Mouse (Mus musculus): Measurements from ENCODE around the gene Cavin1. TPM values are rescaled to one million over a fixed set of nuclear protein-coding genes. Genes with fewer than 3 reads are reported as not detected.
"Not testable (repeated sequence)": the region's sequence is repeated elsewhere in the genome, so short reads cannot be mapped to it uniquely, and the experiment has no call there.

The Cavin1 gene
- polyA plus RNA-seq, 1 experiment = 27.0 TPM

DNA sequence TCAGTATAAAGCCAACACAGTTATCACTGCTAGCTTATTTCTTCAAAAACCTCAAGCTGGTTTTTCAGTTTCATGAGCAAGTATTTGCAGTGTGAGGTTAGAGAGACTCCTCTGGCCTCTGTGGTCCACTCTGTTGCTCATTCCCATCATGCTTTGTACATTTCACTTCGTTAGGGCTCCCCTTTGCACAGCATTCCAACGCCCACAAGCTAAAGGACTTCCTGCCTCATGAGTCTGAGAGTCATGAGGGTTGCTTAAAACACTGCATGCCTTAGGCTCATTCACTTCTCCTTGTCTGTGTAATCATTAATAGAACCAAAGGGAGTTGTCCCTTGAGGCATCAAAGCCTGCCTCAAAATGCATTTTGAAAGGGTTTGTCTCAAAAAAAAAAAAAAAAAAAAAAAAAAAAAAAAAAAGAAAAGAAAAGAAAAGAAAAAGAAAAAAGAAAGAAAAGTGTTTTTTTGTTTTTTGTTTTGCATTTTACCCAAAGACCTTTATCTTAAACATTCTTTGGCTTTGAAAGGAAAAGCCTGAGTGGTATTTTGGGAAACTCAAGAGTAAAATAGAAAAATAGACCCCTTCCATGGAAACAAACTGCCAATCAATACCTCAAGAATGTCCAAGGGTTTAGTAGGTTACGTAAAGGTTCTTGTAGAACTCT, 32.5 kb upstream of the Cavin1 start:
- Histone ChIP-seq H3K27me3 (ENCODE audit: control insufficient read depth, insufficient read depth, low read length) (no peaks in the 10 kb centered on the region), H3K4me3 (ENCODE audit: extremely low read depth, insufficient read depth, insufficient read length) (no peak overlapping the region), H3K36me3 (ENCODE audit: control insufficient read depth, insufficient read depth, low read length) (no peaks in the 10 kb centered on the region), H3K4me1 (ENCODE audit: control insufficient read depth, insufficient read depth, insufficient read length) (peaks cover 20% of the 10 kb centered on the region), H3K27ac (ENCODE audit: insufficient read depth, low read length) (no peak overlapping the region)
- no peak for TF ChIP-seq CTCF (IDR thresholded peaks at IDR 0.05; ENCODE audit: extremely low read depth, insufficient read depth, insufficient read length, insufficient replicate concordance)
- no peak for TF ChIP-seq POLR2A (IDR thresholded peaks at IDR 0.05; ENCODE audit: low read depth, low read length)
- WGBS = 32% methylated on average over 3 of the region's 3 CpGs
- DNase-seq (ENCODE audit: low read depth in 1 of 2, low spot score in 2 of 2) = no peak

- WGBS = 37% methylated on average over 6 of the region's 6 CpGs
- H3K36me3 ChIP-seq (ENCODE audit: control insufficient read depth, insufficient read depth, low read length); H3K27me3 ChIP-seq (ENCODE audit: control insufficient read depth, insufficient read depth, low read length); DNase-seq (ENCODE audit: low read depth in 1 of 2, low spot score in 2 of 2); H3K27ac ChIP-seq (ENCODE audit: insufficient read depth, low read length); H3K4me3 ChIP-seq (ENCODE audit: extremely low read depth, insufficient read depth, insufficient read length): not testable (repeated sequence)
- peaks cover 20% of the 10 kb centered on the region for H3K4me1 ChIP-seq (ENCODE audit: control insufficient read depth, insufficient read depth, insufficient read length)
Measured at GRCm38 (mm10) chr11:101001875-101002552, 31.3 kb upstream of the Cavin1 start.

GRCm38 (mm10) chr11:100999254-100999653, 28.6 kb upstream of the Cavin1 start:
- WGBS = 81% methylated on average over 3 of the region's 3 CpGs
- Histone ChIP-seq H3K27ac (ENCODE audit: insufficient read depth, low read length) (no peak overlapping the region), H3K27me3 (ENCODE audit: control insufficient read depth, insufficient read depth, low read length) (no peaks in the 10 kb centered on the region), H3K4me1 (ENCODE audit: control insufficient read depth, insufficient read depth, insufficient read length) (peaks cover 18% of the 10 kb centered on the region), H3K4me3 (ENCODE audit: extremely low read depth, insufficient read depth, insufficient read length) (no peak overlapping the region), H3K36me3 (ENCODE audit: control insufficient read depth, insufficient read depth, low read length) (no peaks in the 10 kb centered on the region)
- TF ChIP-seq CTCF (IDR thresholded peaks at IDR 0.05; ENCODE audit: extremely low read depth, insufficient read depth, insufficient read length, insufficient replicate concordance) (no peak), POLR2A (IDR thresholded peaks at IDR 0.05; ENCODE audit: low read depth, low read length) (no peak)
- no peak for DNase-seq (ENCODE audit: low read depth in 1 of 2, low spot score in 2 of 2)

DNA sequence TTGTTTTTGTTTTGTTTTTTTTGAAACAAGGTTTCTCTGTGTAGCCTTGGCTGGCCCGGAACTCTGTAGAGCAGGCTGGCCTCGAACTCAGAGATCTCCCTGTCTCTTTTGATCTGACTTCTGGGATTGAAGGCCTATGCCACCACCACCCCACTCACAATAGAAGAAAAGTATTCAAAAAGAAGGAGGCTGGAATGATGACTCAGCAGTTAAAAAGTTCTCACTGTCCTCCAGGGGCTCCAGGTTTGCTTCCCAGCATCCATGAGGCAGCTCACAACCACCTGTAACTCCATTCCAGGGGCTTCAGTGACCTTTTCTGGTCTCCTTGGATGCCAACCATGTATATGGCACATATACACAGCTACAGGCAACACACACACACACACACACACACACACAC, 28.1 kb upstream of the Cavin1 start:
- Histone ChIP-seq H3K4me3 (ENCODE audit: extremely low read depth, insufficient read depth, insufficient read length) (no peak overlapping the region), H3K27ac (ENCODE audit: insufficient read depth, low read length) (no peak overlapping the region), H3K36me3 (ENCODE audit: control insufficient read depth, insufficient read depth, low read length) (no peaks in the 10 kb centered on the region), H3K4me1 (ENCODE audit: control insufficient read depth, insufficient read depth, insufficient read length) (peaks cover 18% of the 10 kb centered on the region), H3K27me3 (ENCODE audit: control insufficient read depth, insufficient read depth, low read length) (no peaks in the 10 kb centered on the region)
- no peak for DNase-seq (ENCODE audit: low read depth in 1 of 2, low spot score in 2 of 2)
- WGBS = 91% methylated on average over 2 of the region's 2 CpGs
- no peak for TF ChIP-seq POLR2A (IDR thresholded peaks at IDR 0.05; ENCODE audit: low read depth, low read length)
- no peak for TF ChIP-seq CTCF (IDR thresholded peaks at IDR 0.05; ENCODE audit: extremely low read depth, insufficient read depth, insufficient read length, insufficient replicate concordance)

GRCm38 (mm10) chr11:100996501-100996900, 25.8 kb upstream of the Cavin1 start:
- WGBS = 87% methylated on average over 4 of the region's 4 CpGs
- DNase-seq (ENCODE audit: low read depth in 1 of 2, low spot score in 2 of 2) = no peak
- TF ChIP-seq POLR2A (IDR thresholded peaks at IDR 0.05; ENCODE audit: low read depth, low read length) (no peak), CTCF (IDR thresholded peaks at IDR 0.05; ENCODE audit: extremely low read depth, insufficient read depth, insufficient read length, insufficient replicate concordance) (no peak)
- Histone ChIP-seq H3K36me3 (ENCODE audit: control insufficient read depth, insufficient read depth, low read length) (no peaks in the 10 kb centered on the region), H3K27ac (ENCODE audit: insufficient read depth, low read length) (no peak overlapping the region), H3K4me3 (ENCODE audit: extremely low read depth, insufficient read depth, insufficient read length) (no peak overlapping the region), H3K4me1 (ENCODE audit: control insufficient read depth, insufficient read depth, insufficient read length) (peaks cover 7% of the 10 kb centered on the region; the same call in 1 of the 2 replicates), H3K27me3 (ENCODE audit: control insufficient read depth, insufficient read depth, low read length) (no peaks in the 10 kb centered on the region)

GRCm38 (mm10) chr11:100994655-100995054, 24.0 kb upstream of the Cavin1 start:
- no peaks in the 10 kb centered on the region for H3K27me3 ChIP-seq (ENCODE audit: control insufficient read depth, insufficient read depth, low read length)
- H3K36me3 ChIP-seq (ENCODE audit: control insufficient read depth, insufficient read depth, low read length) = no peaks in the 10 kb centered on the region
- 63% methylated on average over 5 of the region's 5 CpGs for WGBS
- DNase-seq (ENCODE audit: low read depth in 1 of 2, low spot score in 2 of 2) = no peak
- no peak overlapping the region for H3K27ac ChIP-seq (ENCODE audit: insufficient read depth, low read length)
- no peak overlapping the region for H3K4me3 ChIP-seq (ENCODE audit: extremely low read depth, insufficient read depth, insufficient read length)
- TF ChIP-seq POLR2A (IDR thresholded peaks at IDR 0.05; ENCODE audit: low read depth, low read length) (no peak), CTCF (IDR thresholded peaks at IDR 0.05; ENCODE audit: extremely low read depth, insufficient read depth, insufficient read length, insufficient replicate concordance) (no peak)
- H3K4me1 ChIP-seq (ENCODE audit: control insufficient read depth, insufficient read depth, insufficient read length) = no peaks in the 10 kb centered on the region

- H3K36me3 ChIP-seq (ENCODE audit: control insufficient read depth, insufficient read depth, low read length) = no peaks in the 10 kb centered on the region
- TF ChIP-seq CTCF (IDR thresholded peaks at IDR 0.05; ENCODE audit: extremely low read depth, insufficient read depth, insufficient read length, insufficient replicate concordance) (no peak), POLR2A (IDR thresholded peaks at IDR 0.05; ENCODE audit: low read depth, low read length) (no peak)
- no peaks in the 10 kb centered on the region for H3K4me1 ChIP-seq (ENCODE audit: control insufficient read depth, insufficient read depth, insufficient read length)
- WGBS = 55% methylated on average over 9 of the region's 9 CpGs
- no peak overlapping the region for H3K27ac ChIP-seq (ENCODE audit: insufficient read depth, low read length)
- no peak overlapping the region for H3K4me3 ChIP-seq (ENCODE audit: extremely low read depth, insufficient read depth, insufficient read length)
- no peaks in the 10 kb centered on the region for H3K27me3 ChIP-seq (ENCODE audit: control insufficient read depth, insufficient read depth, low read length)
- DNase-seq (ENCODE audit: low read depth in 1 of 2, low spot score in 2 of 2) = no peak
Measured at GRCm38 (mm10) chr11:100994233-100994632, 23.5 kb upstream of the Cavin1 start.

Data from spleen, adult 2 months (tissue).